In the genomic region with DNA sequence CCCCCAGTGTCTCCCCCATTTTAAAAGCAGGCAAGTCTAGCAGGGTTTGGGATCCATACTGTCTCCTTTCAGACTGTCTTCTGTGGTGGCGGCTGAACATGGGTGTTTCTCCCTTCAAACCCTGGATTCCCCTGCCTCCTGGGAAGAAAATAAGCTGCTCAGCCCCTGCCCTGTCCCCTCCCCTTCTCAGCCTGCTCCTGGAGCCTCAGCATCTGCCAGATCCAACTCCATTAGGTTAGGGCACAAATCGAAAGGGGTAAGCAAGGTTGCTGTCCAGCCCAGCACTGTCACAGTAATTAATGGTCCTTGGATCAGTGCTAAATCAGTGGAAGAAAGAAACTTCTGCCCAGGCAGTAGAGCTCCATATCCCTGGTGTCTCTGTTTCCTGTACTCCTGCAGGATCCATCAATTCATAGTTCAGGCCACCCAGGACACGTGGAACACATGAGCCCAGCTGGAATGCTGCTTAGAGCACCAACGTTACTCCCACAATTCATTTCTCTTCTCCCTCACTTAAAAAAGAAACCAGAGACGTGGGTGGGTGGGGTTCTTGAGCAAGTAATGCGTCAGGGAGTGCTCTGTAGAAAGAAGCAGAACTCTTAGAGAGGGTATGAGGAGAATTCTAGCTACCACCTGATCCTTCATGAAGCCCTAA, we compare ENCODE assay signal across 13 mouse cellular contexts.
DNase-seq lines count a peak whose midpoint lies in the region; ATAC-seq and TF ChIP-seq lines count a peak whose summit lies in the region.
"Had no signal": no experiment of that assay in that cellular context is flagged by ENCODE, and none has a peak within 500 bp of the region (broad histone marks: within the 10 kb centered on the region; RNA-seq: fewer than 3 reads in every experiment).

No protein-coding gene starts in this region.

- no peak overlapping the region for H3K4me3 ChIP-seq in embryonic facial prominence, embryonic 14.5 days (ENCODE audit: low read depth, low read length)
- no peak overlapping the region for H3K4me3 ChIP-seq in embryonic facial prominence, embryonic 10.5 days
- H3K4me3 ChIP-seq in kidney, embryonic 15.5 days (replicated peaks): no peak overlapping the region
- no peak overlapping the region for H3K4me3 ChIP-seq in kidney, embryonic 14.5 days (ENCODE audit: low read length)
- peak overlapping the region in 1 of 3 experiments; percentile 18 for H3K4me3 ChIP-seq in CH12.LX (replicated peaks in 1 of 3; ENCODE audit: low read depth in 2 of 3, low read length in 2 of 3, poor library complexity in 1 of 3)
- H3K4me3 ChIP-seq: forebrain, embryonic 10.5 days; heart, adult 2 months; hindbrain, embryonic 13.5 days; liver, embryonic 12.5 days had no signal

- no peak overlapping the region for H3K9ac ChIP-seq in embryonic facial prominence, embryonic 14.5 days (ENCODE audit: low read depth, low read length)
- no peak overlapping the region for H3K9ac ChIP-seq in kidney, embryonic 15.5 days
- H3K9ac ChIP-seq in kidney, embryonic 14.5 days (ENCODE audit: low read depth, low read length): no peak overlapping the region
- no peak overlapping the region; the same call in 1 of the 2 replicates for H3K9ac ChIP-seq in CH12.LX (ENCODE audit: insufficient read depth, low read depth)
- H3K9ac ChIP-seq: hindbrain, embryonic 13.5 days; liver, embryonic 12.5 days had no signal

- intact Hi-C loops in left cerebral cortex, postnatal 36 days (cut with DNase I): loop anchor here (5.0 kb wide), 1 partner anchor 161 kb away; the partner anchor contains the start of gene Neo1

- TF ChIP-seq POLR2A in CH12.LX (IDR thresholded peaks at IDR 0.05; ENCODE audit: low read depth, low read length): no peak

- peak; percentile 17; the same call in 1 of the 2 replicates for ATAC-seq in embryonic facial prominence, embryonic 14.5 days (ENCODE audit: low read depth)
- ATAC-seq in kidney, embryonic 15.5 days (replicated peaks; ENCODE audit: low FRiP score): 0 out of 2 replicates have a peak, but pooled peaks have one; percentile 46
- ATAC-seq in kidney, embryonic 14.5 days (ENCODE audit: low FRiP score, low TSS enrichment): no peak
- ATAC-seq: liver, embryonic 12.5 days had no signal

- H3K36me3 ChIP-seq in embryonic facial prominence, embryonic 14.5 days (ENCODE audit: control insufficient read depth, insufficient read depth, low read length): no peaks in the 10 kb centered on the region
- no peaks in the 10 kb centered on the region for H3K36me3 ChIP-seq in embryonic facial prominence, embryonic 10.5 days (replicated peaks)
- H3K36me3 ChIP-seq in kidney, embryonic 15.5 days: no peaks in the 10 kb centered on the region
- H3K36me3 ChIP-seq in kidney, embryonic 14.5 days (ENCODE audit: control insufficient read depth, insufficient read depth, low read length): no peaks in the 10 kb centered on the region
- H3K36me3 ChIP-seq in CH12.LX (replicated peaks in 1 of 2; ENCODE audit: control insufficient read depth in 1 of 2, insufficient read depth in 1 of 2, low read length in 1 of 2): no peaks in the 10 kb centered on the region
- H3K36me3 ChIP-seq: forebrain, embryonic 10.5 days; hindbrain, embryonic 13.5 days; liver, embryonic 12.5 days had no signal

- TF ChIP-seq CTCF in CH12.LX (conservative IDR thresholded peaks at IDR 0.05 in 1 of 2, IDR thresholded peaks at IDR 0.05 in 1 of 2; ENCODE audit: low read depth in 2 of 2, low read length in 2 of 2): no peak

- no peak overlapping the region for H3K4me2 ChIP-seq in embryonic facial prominence, embryonic 14.5 days (ENCODE audit: low read depth, low read length)
- H3K4me2 ChIP-seq in kidney, embryonic 15.5 days: 0 out of 2 replicates have a peak overlapping the region, but pooled peaks have one; percentile 1
- H3K4me2 ChIP-seq in kidney, embryonic 14.5 days (replicated peaks; ENCODE audit: low read depth, low read length): no peak overlapping the region
- peak overlapping the region; percentile 90 for H3K4me2 ChIP-seq in CH12.LX (ENCODE audit: insufficient read depth, low read depth, poor library complexity, severe bottlenecking)
- H3K4me2 ChIP-seq: hindbrain, embryonic 13.5 days; liver, embryonic 12.5 days had no signal

- no peak overlapping the region for H3K27ac ChIP-seq in embryonic facial prominence, embryonic 14.5 days (replicated peaks; ENCODE audit: low read depth, low read length)
- H3K27ac ChIP-seq in embryonic facial prominence, embryonic 10.5 days (replicated peaks): no peak overlapping the region
- no peak overlapping the region for H3K27ac ChIP-seq in kidney, embryonic 15.5 days
- no peak overlapping the region for H3K27ac ChIP-seq in kidney, embryonic 14.5 days (ENCODE audit: low read depth, low read length)
- no peak overlapping the region for H3K27ac ChIP-seq in CH12.LX (ENCODE audit: insufficient read depth, low read depth)
- H3K27ac ChIP-seq: forebrain, embryonic 10.5 days; heart, adult 2 months; hindbrain, embryonic 13.5 days; liver, embryonic 12.5 days had no signal

- DNase-seq in embryonic facial prominence, embryonic 14.5 days (ENCODE audit: low spot score): peak; percentile 19
- DNase-seq in embryonic facial prominence, embryonic 10.5 days (ENCODE audit: low spot score): no peak
- DNase-seq in CH12.LX (ENCODE audit: extremely low read depth): no peak
- peak; percentile 30 to 46 for DNase-seq in left cerebral cortex, postnatal 36 days (ENCODE audit: low spot score in 2 of 2)
- DNase-seq in spleen, adult 18-20 months: no peak
- DNase-seq in urinary bladder, postnatal 10 days (ENCODE audit: low spot score): no peak
- DNase-seq: heart, adult 2 months; kidney, postnatal 14 days had no signal

- dilution Hi-C loops in CH12.LX (cut with MboI; ENCODE audit: extremely low pct_ligation_motif_present, extremely low pct_unique_long_range_greater_than_20kb, low sequenced_read_pairs): no loop called here

- no peaks in the 10 kb centered on the region for H3K9me3 ChIP-seq in embryonic facial prominence, embryonic 14.5 days (ENCODE audit: control insufficient read depth, low read length)
- no peaks in the 10 kb centered on the region for H3K9me3 ChIP-seq in embryonic facial prominence, embryonic 10.5 days
- no peaks in the 10 kb centered on the region for H3K9me3 ChIP-seq in kidney, embryonic 15.5 days (replicated peaks)
- no peaks in the 10 kb centered on the region for H3K9me3 ChIP-seq in kidney, embryonic 14.5 days (ENCODE audit: control insufficient read depth, low read length)
- peaks cover 2% of the 10 kb centered on the region for H3K9me3 ChIP-seq in CH12.LX (replicated peaks; ENCODE audit: low read length)
- H3K9me3 ChIP-seq: forebrain, embryonic 10.5 days; hindbrain, embryonic 13.5 days; liver, embryonic 12.5 days had no signal

- H3K27me3 ChIP-seq in embryonic facial prominence, embryonic 14.5 days (replicated peaks; ENCODE audit: control insufficient read depth, insufficient read depth, low read length): no peaks in the 10 kb centered on the region
- no peaks in the 10 kb centered on the region for H3K27me3 ChIP-seq in embryonic facial prominence, embryonic 10.5 days (replicated peaks; ENCODE audit: low read depth, poor library complexity, severe bottlenecking)
- no peaks in the 10 kb centered on the region for H3K27me3 ChIP-seq in kidney, embryonic 15.5 days
- no peaks in the 10 kb centered on the region for H3K27me3 ChIP-seq in kidney, embryonic 14.5 days (ENCODE audit: control insufficient read depth, insufficient read depth, low read length)
- no peaks in the 10 kb centered on the region for H3K27me3 ChIP-seq in CH12.LX (replicated peaks)
- H3K27me3 ChIP-seq: hindbrain, embryonic 13.5 days had no signal

- 31% methylated on average over 6 of the region's 6 CpGs for WGBS in embryonic facial prominence, embryonic 14.5 days
- WGBS in embryonic facial prominence, embryonic 10.5 days: 74% methylated on average over 6 of the region's 6 CpGs
- 21% methylated on average over 6 of the region's 6 CpGs for WGBS in kidney, embryonic 15.5 days
- 19% methylated on average over 6 of the region's 6 CpGs for WGBS in kidney, embryonic 14.5 days

- H3K4me1 ChIP-seq in embryonic facial prominence, embryonic 14.5 days (ENCODE audit: control insufficient read depth, insufficient read depth, low read length): peaks cover 10% of the 10 kb centered on the region
- peaks cover 30% of the 10 kb centered on the region for H3K4me1 ChIP-seq in embryonic facial prominence, embryonic 10.5 days
- peaks cover 8% of the 10 kb centered on the region; the same call in 1 of the 2 replicates for H3K4me1 ChIP-seq in kidney, embryonic 15.5 days
- H3K4me1 ChIP-seq in kidney, embryonic 14.5 days (ENCODE audit: control insufficient read depth, insufficient read depth, low read length): 0 out of 2 replicates have a peak, but pooled peaks cover 14% of the 10 kb centered on the region
- H3K4me1 ChIP-seq in CH12.LX (ENCODE audit: control insufficient read depth in 1 of 2, insufficient read depth in 2 of 2): peaks cover 7 to 20% of the 10 kb centered on the region in 2 experiments
- H3K4me1 ChIP-seq: forebrain, embryonic 10.5 days; liver, embryonic 12.5 days had no signal

- no peak for TF ChIP-seq RAD21 in CH12.LX (IDR thresholded peaks at IDR 0.05; ENCODE audit: low read depth, low read length)

- H3K79me2 ChIP-seq in CH12.LX (replicated peaks; ENCODE audit: control insufficient read depth, extremely low read depth, insufficient read depth, poor library complexity, severe bottlenecking): no peaks in the 10 kb centered on the region

- in situ Hi-C loops in CH12.LX (cut with MboI; ENCODE audit: low pct_ligation_motif_present, low pct_unique_long_range_greater_than_20kb, low sequenced_read_pairs): no loop called here

- no peak for TF ChIP-seq EP300 in CH12.LX (IDR thresholded peaks at IDR 0.05; ENCODE audit: low read length)

TF ChIP-seq in CH12.LX, 34 proteins besides CTCF, POLR2A, EP300 and RAD21:
- TF ChIP-seq GABPA (IDR thresholded peaks at IDR 0.05; ENCODE audit: insufficient replicate concordance, low read depth, low read length) (no peak), POLR2AphosphoS2 (IDR thresholded peaks at IDR 0.05; ENCODE audit: low read depth, low read length) (no peak), MEF2A (IDR thresholded peaks at IDR 0.05; ENCODE audit: borderline replicate concordance, low read depth, low read length) (no peak), MAFK (IDR thresholded peaks at IDR 0.05; ENCODE audit: insufficient replicate concordance, low read length) (no peak), ZC3H11A (IDR thresholded peaks at IDR 0.05; ENCODE audit: low read depth, low read length) (no peak), TBP (conservative IDR thresholded peaks at IDR 0.05; ENCODE audit: low read depth, low read length) (no peak), MYC (IDR thresholded peaks at IDR 0.05; ENCODE audit: low read depth, low read length) (no peak), MAZ (IDR thresholded peaks at IDR 0.05; ENCODE audit: low read depth, low read length) (no peak), KAT2A (IDR thresholded peaks at IDR 0.05; ENCODE audit: insufficient replicate concordance, low read length) (no peak), JUND (conservative IDR thresholded peaks at IDR 0.05; ENCODE audit: low read depth, low read length) (no peak), PAX5 (IDR thresholded peaks at IDR 0.05; ENCODE audit: low read length) (no peak), USF1 (IDR thresholded peaks at IDR 0.05; ENCODE audit: low read depth, low read length) (no peak), HCFC1 (IDR thresholded peaks at IDR 0.05; ENCODE audit: low read depth, low read length) (no peak)

Comparison
In these comparisons a context has a peak if more than half of its experiments do, and no peak if none do; other contexts are left out.
1. DNase-seq: peak in embryonic facial prominence, embryonic 14.5 days (single experiment) and left cerebral cortex, postnatal 36 days (2 of 2); none in embryonic facial prominence, embryonic 10.5 days (single experiment), CH12.LX (single experiment), spleen, adult 18-20 months (0 of 2) and urinary bladder, postnatal 10 days (single experiment).
2. H3K4me2 ChIP-seq: peak in kidney, embryonic 15.5 days (single experiment) and CH12.LX (single experiment); none in embryonic facial prominence, embryonic 14.5 days (single experiment) and kidney, embryonic 14.5 days (single experiment).